Mouse (Mus musculus): ENCODE data around the gene Jaml.

- TF ChIP-seq CTCF (IDR thresholded peaks at IDR 0.05; ENCODE audit: low read depth), result no peak
- TF ChIP-seq EP300 (IDR thresholded peaks at IDR 0.05; ENCODE audit: low read depth), result no peak
Observed at GRCm38 (mm10) chr9:45066735-45067134, 12.2 kb upstream of the Jaml start.

Data from liver, postnatal 0 days (tissue).